Mouse (Mus musculus): ENCODE measurements around the gene Ttyh3.
"Not testable (repeated sequence)": the region's sequence is repeated elsewhere in the genome, so short reads cannot be mapped to it uniquely, and the experiment has no call there.

Ttyh3 gene

DNA sequence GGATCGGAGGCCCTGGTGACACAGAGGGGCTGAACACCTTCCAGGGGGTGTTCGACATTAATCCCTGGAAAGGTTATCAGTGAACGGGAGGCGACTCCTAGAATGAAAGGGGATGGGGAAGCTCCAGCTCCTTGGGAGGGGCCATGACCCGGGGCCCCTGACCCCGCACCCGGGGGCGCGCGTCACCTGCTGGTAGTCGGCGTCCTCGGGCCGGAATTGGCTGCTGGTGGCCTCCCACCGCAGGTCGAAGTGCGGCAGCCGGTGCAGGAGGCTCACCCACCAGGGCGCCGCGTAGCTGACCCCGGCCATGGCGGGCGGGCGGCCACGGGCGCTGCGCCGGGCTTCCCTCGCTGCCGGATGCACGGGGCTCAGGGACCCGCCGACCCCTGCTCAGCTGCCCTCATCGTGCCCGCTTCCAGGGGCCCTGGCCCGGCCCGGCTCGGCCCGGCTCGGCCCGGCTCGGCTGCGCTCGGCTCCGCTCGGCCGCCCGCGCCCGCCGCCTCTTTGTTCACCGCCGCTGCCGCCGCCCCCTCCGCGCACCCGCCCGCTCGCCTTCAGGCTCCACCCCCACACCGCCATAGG is at the start of gene Ttyh3:
Gene Ttyh3, minus strand, starts transcription at position 513 of the 582 bp plus-strand sequence.
- no peak for DNase-seq (ENCODE audit: extremely low read depth, low read depth, low spot score)

DNA sequence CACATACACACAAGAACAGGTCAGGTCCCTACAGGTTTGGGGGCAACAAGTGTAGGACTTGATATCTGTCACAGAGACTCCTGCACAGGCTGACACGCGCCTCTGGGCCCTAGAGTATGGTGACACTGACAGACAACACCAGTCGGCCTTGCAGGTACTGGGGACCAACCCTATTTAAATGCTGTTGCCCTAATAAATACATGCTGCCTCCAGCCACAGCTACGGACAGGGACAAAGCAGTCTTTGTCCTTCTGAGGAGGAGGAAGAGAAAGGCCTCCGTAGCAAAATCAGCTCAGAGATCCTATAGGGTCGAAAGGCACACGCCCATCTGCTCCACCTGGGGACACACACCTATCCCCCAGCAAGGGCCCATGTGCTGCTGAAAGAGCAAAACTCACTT is 47.2 kb upstream of the Ttyh3 start:
- no peak for DNase-seq (ENCODE audit: extremely low read depth, low read depth, low spot score)

DNA sequence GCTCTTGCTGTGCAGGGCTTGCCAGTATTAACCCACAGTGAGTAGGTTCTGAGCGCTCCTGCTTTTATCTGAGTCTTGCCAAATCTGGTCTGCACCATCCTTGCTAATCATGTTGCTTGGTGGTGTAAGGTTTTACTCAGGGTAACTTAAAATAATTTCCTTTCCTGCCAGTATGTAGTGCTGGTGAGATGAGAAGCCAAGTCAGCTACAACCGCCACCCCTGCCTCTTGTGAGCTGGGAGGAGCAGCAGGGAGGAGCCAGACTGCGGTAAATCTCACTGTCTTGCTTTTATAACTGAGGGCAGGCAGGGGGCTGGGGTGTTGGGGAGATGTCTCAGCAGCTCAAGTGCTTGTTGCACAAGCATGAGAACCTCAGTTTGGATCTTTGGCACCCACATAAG is 39.6 kb upstream of the Ttyh3 start:
- DNase-seq (ENCODE audit: extremely low read depth, low read depth, low spot score), result no peak

DNA sequence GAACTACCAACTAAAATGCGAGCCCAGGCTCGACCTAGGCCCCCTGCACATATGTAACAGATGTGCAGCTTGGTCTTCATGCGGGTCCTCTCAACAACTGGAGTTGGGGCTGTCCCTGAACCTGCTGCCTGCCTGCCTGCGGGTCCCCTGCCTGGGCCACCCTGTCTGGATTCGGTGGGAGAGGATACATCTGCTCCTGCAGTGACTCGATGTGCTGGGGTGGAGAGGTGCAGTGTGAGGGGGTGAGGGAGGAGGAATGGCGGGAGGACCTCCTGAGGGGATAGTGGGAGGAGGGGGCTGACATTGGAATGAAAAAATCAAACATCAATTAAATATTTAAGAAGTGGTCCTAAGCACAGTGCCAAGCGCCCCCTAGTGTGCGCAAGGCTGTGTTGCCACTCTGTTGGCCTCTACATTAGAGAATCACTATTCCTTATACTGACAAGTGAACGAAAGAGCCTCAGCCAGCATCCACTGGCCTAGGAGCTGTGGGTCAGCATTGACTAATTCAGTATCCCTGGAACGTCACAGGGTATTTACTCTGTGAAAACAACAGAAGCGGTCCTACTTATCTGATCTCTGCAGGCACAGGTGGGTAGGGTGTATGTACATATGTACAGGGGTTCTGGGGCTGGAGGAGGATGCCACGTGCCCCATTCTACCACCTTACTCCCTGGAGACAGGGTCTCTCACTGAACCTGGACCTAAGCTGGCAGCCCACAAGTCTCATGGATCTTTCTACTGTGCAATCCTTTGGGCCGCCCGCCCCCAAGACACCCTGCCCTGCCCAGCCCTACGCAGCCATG is 35.7 kb upstream of the Ttyh3 start:
- DNase-seq (ENCODE audit: extremely low read depth, low read depth, low spot score), result no peak

DNA sequence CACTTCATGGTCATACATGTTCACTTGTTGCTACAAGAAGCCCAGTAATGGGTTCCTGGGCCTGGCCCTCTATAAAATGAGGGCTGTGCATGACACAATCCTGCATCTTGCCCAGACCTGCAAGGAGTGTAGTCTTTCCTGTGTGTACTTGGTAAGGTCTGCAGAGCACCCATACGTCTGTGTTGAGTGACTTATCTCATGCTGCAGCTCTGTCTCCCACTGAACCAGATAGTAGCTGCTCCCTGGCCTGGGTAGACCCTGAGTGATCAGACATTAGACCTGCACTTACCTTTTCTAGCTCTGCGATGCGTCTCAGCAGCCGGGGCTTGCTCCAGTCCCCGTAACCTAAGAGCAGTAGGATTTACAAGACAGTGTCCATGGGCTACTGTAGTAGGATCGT is 33.3 kb upstream of the Ttyh3 start:
- DNase-seq (ENCODE audit: extremely low read depth, low read depth, low spot score), result no peak

DNA sequence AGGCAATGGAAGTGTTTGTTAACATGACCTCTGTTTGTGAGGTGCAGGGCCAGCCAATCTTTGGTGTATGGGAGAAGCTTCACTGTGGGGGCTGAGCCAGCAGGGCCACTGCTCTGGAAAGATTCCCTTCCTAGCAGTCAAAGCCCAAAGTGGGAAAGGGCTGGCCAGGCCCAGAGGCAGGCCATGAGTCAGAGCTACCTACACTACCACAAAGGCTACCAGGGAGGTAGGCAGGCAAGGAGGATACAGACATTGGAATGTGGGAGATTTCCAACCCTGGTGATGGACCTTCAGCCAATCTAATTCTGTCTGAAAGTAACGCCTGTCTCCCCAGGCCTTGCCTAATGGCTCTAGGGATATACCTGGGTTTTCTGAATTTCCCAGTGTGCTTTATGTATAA is 32.1 kb upstream of the Ttyh3 start:
- no peak for DNase-seq (ENCODE audit: extremely low read depth, low read depth, low spot score)

DNA sequence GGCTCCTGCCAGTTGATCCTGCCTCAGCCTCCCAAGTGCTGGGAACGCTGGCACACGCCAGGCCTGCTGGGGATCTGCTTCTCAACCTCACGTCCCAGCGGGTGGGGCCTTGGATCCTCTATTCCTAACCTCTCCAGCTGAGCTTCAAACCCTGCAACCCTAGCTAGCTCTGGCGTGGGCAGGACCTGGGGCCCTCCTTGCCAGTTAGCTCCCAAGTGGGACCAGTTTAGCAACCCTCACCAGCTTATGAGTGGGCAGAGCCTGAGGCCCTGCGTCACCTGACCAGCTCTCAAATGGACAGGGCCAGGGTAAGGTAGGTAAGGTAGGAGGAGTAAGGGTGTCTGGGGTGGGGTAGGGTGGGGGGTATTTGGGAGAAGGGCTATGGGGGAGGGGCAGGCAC is 31.2 kb upstream of the Ttyh3 start:
- no peak for DNase-seq (ENCODE audit: extremely low read depth, low read depth, low spot score)

DNA sequence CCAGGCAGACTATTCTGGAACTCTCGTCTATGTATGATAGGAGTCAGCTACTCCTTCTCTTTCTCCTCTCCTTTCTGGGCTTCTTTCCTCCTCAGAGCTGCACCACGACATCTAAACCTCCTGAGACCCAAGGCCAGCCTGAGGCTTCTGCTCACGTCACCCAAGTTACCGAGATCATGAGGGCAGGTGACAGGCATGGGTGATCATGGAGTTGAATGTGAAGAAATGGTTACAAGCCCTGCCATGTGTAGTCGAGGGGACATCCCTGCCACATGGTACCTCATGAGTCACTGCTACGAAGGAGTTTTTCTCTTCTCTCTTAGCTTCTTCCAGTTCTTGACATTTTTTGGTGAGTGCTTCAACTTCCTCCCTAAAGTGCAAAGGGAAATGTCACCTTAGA is 28.3 kb upstream of the Ttyh3 start:
- DNase-seq (ENCODE audit: extremely low read depth, low read depth, low spot score), result no peak

DNA sequence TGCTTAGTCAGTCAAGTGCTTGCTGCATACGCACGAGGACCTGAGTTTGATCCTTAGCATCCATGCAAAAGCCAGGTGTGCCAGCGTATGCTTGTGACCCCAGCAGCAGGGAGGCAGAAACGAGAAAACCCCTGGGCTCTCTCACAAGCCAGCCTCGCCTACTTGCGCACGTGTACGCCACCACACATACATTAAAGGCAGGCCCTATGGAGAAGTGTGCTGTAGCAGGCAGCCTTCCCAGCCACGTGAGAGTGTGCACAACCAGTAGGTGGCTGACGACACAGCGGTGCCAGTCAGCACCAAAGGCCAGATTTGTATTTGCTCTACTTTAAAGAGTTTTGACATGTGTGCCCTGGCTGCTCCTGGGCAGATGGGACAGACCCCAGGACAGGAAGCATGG is 26.8 kb upstream of the Ttyh3 start:
- DNase-seq (ENCODE audit: extremely low read depth, low read depth, low spot score), result no peak

DNA sequence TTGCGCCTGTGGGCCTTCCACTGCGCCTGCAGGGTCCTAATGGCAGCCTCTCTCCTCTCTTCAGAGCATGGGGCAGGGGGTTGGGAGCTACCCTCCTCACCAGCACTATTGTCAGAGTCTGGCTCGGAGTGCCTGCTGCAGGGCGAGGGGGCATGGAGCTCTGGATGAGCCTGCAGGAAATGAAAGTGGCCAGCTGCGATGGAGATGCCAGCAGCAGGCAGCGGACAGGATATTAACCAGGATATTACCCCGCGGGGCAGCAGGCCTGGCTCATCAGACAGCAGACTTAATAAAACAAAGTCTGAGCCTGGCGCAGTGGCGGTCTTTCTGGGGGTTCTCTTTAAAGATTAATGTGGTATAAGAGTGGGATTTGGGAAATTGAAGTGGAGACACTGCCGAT is 26.2 kb upstream of the Ttyh3 start:
- DNase-seq (ENCODE audit: extremely low read depth, low read depth, low spot score), result no peak

DNA sequence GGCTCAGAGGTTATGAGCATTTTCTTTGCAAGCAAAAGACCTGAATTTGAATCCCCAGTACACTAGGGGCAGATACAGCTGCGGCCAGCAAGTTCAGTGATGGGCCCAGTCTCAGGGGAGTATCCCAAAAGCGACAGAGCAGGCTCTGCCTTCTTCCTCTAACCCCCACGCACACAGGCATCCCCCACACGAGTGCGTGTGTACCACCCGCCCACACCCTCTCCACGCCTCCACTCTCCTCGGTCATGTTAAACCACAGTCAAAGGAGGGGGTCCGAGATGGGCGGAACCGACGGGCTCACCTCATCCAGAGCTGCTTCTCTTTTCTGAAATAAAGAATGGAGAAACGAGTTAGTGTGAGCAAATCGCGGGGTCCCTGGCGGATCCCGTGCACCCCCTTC is 25.2 kb upstream of the Ttyh3 start:
- DNase-seq (ENCODE audit: extremely low read depth, low read depth, low spot score), result no peak

DNA sequence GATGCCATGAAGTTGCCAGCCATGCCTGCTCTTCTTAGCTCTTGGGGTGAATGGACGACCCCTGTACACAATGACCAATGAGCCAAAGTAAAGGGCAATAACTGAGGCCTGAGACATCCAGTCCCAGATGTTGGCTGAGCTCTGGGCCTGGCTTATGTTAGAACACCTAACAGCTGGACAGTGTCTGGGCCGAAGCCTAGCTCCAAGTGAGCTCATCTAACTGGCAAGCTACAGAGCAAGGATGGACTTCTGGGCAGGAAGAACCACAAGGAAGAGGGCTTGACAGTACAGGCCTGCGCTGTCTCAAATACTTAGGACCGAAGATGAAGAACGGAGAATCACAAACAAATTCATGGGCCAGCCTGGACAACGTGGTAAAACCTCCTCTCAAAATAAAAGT is 23.8 kb upstream of the Ttyh3 start:
- not testable (repeated sequence) for DNase-seq (ENCODE audit: extremely low read depth, low read depth, low spot score)

DNA sequence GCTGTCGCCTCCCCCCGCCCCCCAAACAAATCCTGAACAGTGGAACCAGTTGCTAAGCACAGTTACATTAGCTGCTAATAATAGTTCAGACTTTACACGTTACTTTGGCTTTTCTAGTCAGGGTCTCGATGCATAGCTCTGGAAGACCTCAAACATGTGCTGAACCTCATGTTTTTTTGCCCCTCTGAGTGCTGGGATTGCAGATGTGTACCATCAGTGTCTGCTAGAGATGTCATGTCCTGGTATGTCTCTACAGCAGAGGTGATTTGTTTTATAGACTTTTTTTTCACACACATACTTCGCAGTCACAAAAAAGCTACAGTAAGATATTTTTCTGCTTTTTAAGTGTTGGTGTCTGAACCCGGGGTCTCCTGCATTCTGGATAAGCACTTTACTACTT is 23.3 kb upstream of the Ttyh3 start:
- DNase-seq (ENCODE audit: extremely low read depth, low read depth, low spot score), result no peak

DNA sequence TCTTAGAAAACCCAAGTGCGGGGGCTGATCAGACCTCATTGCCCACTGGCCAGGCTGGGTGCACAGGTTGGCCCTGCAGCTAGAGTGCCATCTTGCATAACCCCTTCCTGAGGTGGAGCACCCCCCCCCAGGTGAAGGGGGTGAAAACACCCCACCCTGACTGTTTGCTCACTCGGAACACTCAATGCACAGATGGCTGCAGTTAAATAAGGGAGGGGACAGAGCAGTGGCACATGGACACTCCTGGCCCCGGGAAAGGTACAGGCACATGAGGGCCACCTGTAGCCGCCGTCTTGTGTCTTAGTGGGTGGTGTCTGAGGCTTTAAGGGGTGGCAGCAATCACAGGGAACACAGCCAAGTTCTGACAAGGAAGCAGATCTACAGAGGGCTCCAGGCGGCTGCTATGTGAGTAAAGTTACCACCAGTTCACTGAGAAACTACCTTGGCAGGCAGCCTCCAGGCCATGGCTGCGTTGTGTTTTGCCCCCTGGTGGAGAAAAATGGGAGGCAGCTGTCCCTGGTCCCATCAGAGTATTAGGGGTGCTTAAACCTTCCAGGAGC is 14.9 kb upstream of the Ttyh3 start:
- DNase-seq (ENCODE audit: extremely low read depth, low read depth, low spot score), result no peak

DNA sequence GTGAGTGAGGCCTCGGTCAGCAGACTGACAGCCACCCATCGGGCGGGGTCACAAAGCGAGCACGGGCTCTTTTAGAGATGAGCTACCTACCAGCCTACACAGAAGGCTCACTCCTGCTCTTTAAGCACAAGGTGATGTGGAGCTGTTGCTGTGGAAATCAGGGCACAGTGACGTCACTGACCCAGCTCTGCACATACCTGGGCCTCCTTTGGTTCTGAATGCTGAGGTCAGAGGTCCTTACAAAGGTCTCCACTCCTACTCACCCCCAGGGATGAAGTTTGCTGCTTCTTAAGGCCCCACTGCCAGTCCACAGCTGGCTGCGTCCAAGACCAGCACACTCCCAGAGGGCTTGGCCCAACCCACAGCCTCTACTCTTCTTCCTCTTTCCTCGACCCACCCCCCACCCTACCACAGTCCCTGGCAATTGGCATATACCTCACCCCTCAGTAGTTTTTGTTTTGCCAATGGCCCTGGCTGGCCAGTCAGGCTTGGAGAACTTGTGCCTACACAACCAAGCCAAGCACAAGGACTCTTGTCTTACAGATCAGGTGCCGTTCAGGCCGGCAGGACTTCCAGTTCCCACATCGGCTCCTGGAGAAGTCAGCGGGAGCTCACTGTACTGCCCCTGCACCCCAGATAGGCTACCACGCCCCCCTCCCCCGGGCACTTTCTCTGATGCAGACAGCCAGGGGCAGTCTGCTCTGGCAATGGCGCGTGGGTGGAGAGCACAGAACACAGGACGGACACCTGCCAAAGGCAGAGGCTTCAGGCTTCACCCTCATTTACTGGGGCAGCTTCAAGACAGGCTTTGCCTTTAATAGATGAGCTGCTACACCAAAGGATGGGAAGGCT is 14.1 kb upstream of the Ttyh3 start:
- no peak for DNase-seq (ENCODE audit: extremely low read depth, low read depth, low spot score)

DNA sequence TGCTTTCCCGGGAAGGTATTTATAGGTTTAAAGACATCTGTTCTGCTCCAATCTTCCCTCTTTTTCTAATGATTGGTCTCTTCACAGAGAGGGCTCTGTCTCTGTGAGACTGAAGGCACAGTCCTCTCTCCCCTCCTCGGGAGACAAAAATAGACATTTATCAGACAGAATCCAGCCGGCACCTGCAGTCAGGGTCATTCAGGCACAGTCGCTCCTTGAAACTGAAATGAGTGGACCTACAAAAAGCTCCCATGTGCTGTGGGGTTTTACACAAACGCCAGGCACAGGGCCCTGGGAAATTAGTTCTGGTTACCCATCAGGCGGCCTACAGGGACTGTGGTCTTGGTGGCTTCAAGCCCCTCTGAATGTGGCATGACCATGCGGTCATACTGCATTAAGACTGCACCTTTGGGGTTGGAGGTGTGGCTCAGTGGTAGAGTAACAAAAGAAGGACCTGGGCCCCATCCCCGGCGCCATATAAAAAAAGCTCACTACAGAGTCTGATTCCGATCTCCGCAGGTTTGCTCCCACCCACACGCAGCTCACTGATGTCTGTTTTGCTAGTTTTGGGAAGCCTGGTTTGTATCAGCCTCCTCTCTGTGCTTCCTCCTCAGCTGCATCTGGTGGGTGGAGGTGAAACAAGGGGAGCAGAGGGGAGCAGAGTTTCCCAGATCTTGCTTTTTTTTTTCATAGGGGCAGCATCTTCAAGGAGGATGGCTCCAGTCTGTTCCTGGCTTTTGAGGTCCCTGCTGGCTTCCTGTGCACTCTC is 13.2 kb upstream of the Ttyh3 start:
- no peak for DNase-seq (ENCODE audit: extremely low read depth, low read depth, low spot score)

DNA sequence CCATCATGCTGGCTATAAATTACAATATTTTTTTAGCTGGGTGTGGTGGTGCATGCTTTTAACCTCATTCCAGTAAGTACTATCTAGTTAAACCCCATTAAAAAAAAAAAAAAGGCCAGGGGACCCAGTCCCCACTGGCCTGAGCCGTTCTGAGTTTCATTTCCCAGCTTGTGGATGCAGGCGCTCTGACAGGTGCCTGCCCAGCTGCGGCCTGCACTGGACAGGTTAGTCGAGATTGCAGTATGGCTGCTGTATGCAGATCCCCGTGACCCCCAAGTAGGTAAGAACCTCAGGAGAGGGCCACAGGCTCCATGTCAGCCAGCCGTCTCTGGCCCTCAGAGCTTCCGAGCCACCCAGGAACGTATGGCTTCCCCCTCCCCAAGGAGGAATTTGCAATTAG is 12.6 kb upstream of the Ttyh3 start:
- DNase-seq (ENCODE audit: extremely low read depth, low read depth, low spot score), result no peak

DNA sequence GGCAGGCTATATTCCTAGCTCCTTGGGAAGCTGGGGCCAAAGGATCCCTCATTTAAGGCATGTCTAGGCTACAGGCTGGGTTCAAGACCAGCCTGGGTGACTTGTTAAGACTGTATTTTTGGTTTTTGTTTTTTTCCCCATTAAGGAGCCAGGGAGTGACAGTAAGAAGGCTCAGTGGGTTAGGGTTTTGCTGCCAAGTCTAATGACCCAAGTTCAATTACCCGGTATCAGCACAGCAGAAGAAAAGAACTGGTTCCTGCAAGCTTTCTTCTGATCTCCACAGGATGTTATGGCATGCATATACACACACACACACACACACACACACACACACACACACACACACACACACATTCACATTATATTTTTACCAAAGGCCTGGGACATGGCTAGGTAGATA is 11.6 kb upstream of the Ttyh3 start:
- DNase-seq (ENCODE audit: extremely low read depth, low read depth, low spot score), result no peak

DNA sequence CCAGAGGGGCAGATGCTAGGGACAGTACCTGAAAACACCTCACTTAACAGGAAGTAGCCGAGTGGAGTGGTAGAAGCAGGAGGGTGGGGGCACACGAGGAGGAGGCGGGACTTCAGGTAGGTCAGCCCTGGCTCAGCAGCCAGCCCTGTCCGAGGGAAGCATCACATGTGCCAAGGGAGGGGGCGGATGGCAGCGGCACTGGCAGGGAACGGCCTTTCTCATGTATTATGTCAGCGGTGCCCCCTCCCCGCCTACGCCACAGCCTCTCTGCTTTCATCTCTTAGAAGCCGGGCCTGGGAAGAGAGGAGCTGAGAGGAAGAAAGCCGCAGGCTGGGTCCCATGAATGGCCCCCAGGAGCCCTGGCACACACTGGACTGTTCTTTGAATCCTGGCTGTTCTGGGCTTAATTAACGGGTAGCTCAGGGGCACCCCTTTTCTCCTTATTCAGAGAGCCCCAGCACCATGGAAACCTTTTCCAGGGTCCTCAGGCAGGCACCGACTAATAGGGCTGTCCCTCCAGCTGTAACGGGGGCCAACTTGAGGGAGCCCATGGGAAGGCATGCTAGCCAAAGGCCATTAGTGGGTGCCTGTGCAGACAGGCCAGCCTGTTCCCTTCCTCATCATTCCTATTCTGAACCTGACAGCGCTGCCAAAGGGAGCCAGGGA is 10.9 kb upstream of the Ttyh3 start:
- no peak for DNase-seq (ENCODE audit: extremely low read depth, low read depth, low spot score)

DNA sequence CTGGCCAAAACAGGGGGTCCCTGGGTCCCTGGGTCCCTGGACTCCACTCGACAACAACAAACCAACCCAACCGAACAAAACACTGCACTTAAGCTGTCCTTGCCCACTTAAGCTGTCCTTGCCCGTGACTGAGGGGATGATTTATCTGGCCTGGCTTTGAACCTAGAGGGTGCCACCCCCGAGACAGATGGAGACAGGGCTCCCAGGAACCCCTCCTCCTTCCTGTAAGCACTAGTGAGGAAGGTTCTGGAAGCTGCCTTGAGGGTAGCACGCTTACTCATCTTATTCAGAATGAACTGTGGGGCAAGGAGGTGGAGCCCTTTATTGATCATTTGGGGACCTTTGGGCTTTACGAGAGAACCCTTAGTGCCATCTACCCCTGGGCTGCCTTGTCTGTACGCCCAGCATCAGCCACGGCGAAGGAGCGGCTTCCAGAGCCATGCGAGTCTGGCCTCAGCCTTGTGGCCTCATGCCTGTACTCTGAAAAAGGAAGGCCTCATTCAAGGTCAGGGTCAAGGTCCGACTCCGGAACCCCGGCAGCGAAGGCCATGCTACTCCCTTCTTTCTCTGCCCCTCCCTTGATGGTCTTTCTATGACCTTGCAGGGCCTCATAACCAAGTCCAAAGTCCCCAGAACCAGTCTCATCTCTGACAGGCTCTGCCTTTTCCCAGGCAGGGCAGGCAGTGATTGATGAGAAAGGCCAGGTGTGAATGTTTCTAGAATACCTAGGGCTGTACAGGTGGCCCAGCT is 5.4 kb upstream of the Ttyh3 start:
- no peak for DNase-seq (ENCODE audit: extremely low read depth, low read depth, low spot score)

All from fat pad, adult 2 months (tissue).